Mouse (Mus musculus): ENCODE data around the gene Nxf7.
"Not testable (repeated sequence)": the region's sequence is repeated elsewhere in the genome, so short reads cannot be mapped to it uniquely, and the experiment has no call there.

Nxf7 gene

DNA sequence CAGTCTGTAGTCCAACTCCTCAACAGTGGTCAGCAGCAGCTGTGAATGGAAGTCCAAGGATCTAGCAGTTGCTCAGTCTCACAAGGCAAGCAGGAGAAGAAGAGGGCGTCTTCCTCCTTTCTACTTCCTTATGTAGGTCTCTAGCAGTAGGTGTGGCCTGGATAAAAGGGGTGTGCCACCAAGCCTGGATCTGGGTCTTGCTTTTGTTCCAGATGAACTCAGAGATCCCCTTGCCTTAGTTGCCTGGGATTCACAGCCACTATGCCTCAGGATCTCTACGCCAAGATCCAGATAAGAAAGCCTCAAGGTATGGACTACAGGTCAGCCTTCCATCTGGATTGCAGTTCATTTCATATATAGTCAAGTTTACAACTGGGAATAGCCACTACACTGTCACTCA is at the start of gene Nxf7:
Nxf7 (minus strand) TSS at position 101 of the 400 bp plus-strand sequence.
- in situ Hi-C loops (cut with MboI, MseI), result loop anchor here in 1 of 2 experiments (5.0 to 25.0 kb wide), 3 partner anchors 36 to 186 kb away; partner anchors contain the start of gene AV320801

DNA sequence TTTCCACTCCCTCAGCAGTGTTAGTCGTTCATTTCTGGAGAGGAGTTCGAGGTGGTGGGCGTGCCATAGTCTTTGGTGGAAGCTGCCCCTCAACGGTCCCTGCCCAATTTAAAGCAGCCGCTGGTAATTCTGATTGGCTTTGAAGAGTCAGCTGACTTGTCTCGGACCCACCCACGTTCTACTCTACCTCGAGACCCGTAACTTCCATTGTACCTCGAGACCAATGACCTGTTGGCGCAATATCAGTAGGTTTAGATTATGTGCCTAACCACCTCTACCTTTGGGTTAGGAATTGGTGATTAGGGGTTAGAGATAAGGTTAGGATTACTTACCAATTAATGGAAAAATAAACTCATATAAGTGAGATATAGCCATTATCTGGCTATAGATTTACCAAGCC is 29.0 kb upstream of the Nxf7 start, which contains the start of gene Prame:
Prame (minus strand) TSS at position 101 of the 400 bp plus-strand sequence.
- in situ Hi-C loops (cut with MboI, MseI), result no loop called here

DNA sequence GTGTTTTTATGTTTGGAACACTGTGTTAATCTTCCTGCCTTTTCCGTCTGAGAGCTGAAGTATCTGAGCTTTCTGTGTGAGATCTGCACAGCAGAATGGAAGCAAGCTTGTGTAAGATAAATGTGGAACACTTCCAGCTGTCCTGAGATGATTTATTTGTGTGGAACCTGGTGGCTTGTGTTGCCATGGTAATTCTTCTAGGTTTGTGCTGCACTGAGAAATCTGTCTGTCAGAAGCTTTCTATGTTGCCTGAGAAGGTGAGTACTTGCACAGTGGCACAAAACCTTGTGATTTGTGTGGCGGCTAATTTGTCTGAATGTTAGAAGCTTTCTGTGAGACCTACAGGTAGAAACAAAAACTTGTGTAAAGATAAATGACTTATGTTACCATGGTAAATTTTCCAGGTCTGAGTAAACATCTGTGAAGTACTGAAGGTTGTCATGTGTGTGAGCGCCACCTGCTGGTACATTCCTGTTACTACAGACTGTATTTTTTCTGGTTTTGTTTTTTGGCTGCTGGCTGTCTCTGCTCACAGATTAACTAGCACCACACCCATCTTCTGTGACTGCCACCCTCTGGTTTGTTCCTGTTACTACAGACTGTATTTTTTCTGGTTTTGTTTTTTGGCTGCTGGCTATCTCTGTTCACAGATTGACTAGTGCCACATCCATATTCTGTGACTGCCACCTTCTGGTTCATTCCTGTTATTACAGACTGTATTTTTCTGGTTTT is 2.9 kb upstream of the Nxf7 start:
- in situ Hi-C loops (cut with MboI, MseI), result loop anchor here in 1 of 2 experiments (5.0 kb wide), 1 partner anchor 51 kb away; no protein-coding TSS in a partner anchor

- in situ Hi-C loops (cut with MboI, MseI), result loop anchor here in 1 of 2 experiments (5.0 to 25.0 kb wide), 3 partner anchors 36 to 186 kb away; partner anchors contain the start of gene AV320801
Observed at GRCm38 (mm10) chrX:135598096-135598495, 481 bp downstream of the Nxf7 start.

DNA sequence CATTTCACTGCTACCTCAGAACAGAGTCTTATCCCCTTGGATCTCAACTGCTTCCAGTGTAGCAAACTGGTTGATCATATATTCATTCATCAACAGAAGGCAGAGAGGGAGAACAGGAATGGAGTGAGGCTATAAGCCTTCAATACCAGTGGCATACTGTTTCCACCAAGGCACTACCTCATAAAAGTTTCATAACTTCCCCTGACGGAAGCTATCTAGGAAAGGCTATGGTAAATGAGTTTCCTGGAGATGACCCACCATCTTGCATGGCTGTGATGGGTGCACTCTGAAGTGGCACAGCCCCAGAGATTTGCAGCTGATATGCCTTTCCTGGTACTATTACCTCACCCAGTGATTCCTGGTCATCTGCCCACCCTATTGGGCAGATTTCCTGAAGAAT is 22.2 kb downstream of the Nxf7 start:
- in situ Hi-C loops (cut with MboI, MseI), result loop anchor here in 1 of 2 experiments (10.0 to 25.0 kb wide), 3 partner anchors 89 to 178 kb away; partner anchors contain the start of gene AV320801

DNA sequence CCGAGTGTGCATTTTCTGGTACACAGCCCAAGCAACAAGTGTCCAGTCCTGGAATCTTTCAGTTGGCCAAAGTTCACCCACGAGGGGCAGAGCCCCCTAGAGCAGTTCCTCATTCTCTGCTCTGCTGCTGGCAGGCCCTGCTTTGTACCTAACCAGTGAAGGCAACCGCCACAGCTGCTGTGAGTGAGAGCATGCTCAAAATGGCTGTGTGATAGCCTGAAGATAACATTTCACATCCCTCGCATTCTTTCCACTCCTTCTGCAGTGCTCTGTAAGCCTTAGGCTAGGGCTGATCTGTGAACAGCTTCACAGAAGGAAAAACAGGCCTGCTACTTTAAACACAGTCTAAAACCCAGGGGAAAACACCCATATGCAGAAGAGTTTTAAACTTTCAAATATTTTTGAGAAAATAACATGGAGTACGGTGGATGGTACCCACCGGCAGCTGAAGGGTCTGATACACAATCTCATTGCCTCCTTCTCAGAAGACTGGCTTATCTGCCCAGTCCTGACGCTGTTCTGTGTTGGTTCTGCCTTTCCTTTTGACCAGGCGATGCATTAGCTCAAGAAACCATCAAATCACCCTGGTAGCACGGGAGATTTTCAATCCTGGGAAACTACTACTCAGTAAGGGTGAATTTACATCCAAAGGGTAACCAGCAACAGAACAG is 23.5 kb downstream of the Nxf7 start:
- in situ Hi-C loops (cut with MboI, MseI), result loop anchor here in 1 of 2 experiments (5.0 to 25.0 kb wide), 4 partner anchors 88 to 488 kb away; partner anchors contain the start of gene AV320801

DNA sequence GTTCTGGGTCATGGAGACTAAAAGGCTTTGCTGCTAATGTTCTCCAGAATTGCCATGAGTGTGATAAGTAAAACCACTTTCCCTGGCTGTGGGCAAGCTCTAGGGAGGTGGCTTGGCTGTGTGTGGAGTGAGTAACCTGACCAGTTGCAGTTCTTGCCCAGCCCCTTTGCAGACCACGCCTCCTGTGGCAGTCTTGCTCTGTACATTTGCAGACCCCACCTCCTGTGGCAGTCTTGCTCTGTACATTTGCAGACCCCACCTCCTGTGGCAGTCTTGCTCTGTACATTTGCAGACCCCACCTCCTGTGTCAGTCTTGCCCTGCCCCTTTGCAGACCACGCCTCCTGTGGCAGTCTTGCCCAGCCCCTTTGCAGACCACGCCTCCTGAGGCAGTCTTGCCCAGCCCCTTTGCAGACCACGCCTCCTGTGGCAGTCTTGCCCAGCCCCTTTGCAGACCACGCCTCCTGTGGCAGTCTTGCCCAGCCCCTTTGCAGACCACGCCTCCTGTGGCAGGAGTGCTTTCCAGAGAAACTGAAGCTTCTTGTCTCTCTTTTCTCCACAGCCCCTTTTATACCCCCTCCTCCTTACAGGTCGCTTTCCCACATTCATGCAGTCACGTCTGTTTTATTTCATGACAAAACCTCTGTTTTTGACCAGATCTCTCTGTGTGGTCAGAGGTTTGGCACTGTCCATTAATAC is 24.2 kb downstream of the Nxf7 start:
- in situ Hi-C loops (cut with MboI, MseI), result loop anchor here in 1 of 2 experiments (5.0 to 10.0 kb wide), 2 partner anchors 180 to 487 kb away; no protein-coding TSS in a partner anchor

GRCm38 (mm10) chrX:135569467-135569866 is 29.1 kb downstream of the Nxf7 start:
- in situ Hi-C loops (cut with MboI, MseI), result not testable (repeated sequence)

DNA sequence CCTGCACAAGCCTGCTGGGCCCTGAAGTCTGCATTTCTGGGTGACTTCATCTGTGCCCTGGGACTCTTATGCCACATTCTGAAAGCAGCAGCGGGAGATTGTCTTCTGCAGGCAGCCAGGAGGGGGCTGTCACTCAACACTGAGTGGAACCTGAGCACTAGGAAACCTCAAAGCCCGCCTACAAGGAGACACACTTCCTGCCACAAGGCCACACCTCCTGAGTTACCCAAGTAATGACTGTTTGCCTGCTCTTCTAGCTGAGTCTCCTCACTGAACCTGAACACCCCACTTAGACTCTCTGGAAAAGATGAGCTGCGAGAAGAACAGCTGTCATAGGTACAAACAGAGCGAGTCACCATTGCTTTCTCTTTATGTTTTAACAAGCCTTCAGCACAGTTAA is 33.6 kb downstream of the Nxf7 start:
- in situ Hi-C loops (cut with MboI, MseI), result loop anchor here in 1 of 2 experiments (5.0 kb wide), 1 partner anchor 32 kb away; the partner anchor contains the start of gene Nxf7

DNA sequence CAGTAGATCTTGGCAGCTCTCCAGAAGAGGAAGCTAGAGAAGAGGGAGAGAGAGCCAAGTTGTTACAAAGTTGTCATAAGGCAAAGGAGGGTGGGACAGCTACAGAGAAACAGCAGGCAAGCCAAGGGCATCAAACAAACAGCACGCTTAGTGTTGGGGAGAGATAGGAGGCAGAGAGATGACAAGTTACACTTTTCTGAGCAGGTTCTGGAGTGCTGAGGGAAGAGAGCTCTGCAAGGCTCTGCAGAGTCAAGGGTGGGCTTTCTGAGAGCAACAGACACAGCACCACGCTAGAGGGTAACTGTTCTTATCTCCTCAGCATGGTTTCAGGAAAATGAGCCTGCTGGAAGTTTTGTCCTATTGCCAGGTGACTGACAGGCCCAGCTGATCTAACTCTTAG is 35.7 kb downstream of the Nxf7 start:
- in situ Hi-C loops (cut with MboI, MseI), result loop anchor here in 1 of 2 experiments (5.0 kb wide), 1 partner anchor 34 kb away; the partner anchor contains the start of gene Nxf7

DNA sequence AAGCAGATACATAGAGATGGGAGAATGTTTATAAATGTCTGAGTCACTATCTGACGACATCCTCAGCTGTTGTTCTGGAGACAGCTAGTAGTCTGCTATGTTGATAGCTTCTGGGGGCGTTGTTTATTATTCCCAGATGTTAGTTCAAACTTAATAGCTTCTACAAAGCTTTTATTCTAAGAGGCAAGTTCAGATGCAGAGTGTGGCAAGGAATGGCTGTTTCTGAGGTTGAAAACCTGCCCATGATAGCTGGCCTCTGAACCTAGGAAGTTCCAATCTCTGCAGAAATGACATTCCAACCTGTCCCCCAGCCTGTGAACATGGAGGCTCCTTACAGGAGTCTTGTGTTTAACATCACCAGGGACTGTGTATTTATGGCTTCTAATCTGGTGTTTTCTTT is 36.9 kb downstream of the Nxf7 start:
- in situ Hi-C loops (cut with MboI, MseI), result loop anchor here in 1 of 2 experiments (5.0 kb wide), 1 partner anchor 36 kb away; the partner anchor contains the start of gene Nxf7

DNA sequence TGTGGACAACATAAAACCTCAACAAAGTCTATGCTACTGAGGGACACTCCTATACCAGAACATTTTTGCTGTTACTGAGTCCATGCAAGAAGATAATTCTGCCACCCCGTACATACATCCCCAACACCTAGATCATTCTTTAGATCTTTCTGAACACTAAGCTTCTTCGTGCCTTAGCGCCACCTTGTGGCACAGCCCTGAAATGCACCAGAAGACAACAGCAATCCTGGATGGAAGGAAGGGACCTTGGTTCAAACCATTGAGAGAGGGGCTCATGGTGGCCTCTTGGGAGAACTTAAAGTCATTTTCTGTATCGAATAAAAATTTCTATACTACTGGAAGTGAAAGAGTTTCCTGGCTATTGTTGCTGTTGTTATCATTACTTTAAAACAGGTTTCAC is 37.6 kb downstream of the Nxf7 start:
- in situ Hi-C loops (cut with MboI, MseI), result loop anchor here in 1 of 2 experiments (5.0 kb wide), 1 partner anchor 36 kb away; the partner anchor contains the start of gene Nxf7

DNA sequence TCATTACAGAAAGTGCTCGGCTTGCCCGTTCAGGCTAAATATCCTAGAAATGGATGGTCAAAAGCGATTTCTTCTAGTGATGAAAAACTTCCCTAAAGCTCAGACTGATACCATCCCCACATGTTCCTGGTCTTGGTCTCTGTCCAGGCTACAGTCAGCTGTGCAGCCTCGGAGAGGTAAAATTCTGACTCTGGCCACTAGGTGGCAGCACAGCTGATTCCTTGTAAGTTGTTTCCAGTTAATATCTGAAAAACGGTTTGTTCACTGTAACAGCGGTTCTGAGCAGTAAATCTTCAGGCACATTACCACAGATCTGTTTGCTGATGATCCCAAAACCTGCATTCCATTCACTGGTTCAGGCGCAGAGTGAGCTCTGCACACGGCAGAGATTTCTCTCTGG is 38.9 kb downstream of the Nxf7 start:
- in situ Hi-C loops (cut with MboI, MseI), result loop anchor here in 1 of 2 experiments (5.0 kb wide), 2 partner anchors 38 to 457 kb away; partner anchors contain the start of gene Nxf7
